Mouse (Mus musculus) embryonic facial prominence, embryonic 10.5 days (tissue): ENCODE results near the gene Secisbp2l. TPM values are rescaled to one million over a fixed set of nuclear protein-coding genes. Genes with fewer than 3 reads are reported as not detected.

Experiments used
- DNase-seq: peaks from one replicate; pipeline ENCODE4 v3.0.0-alpha.2; 2017; ENCODE audit warnings: low spot score
- H3K27ac ChIP-seq: fragments of 300-500 bp; sonication (generic); replicated peaks from 2 replicates; pipeline ENCODE4 v1.5.1; 2016; ENCODE audit warnings: mild to moderate bottlenecking
- H3K27me3 ChIP-seq: fragments of 300-500 bp; sonication (generic); replicated peaks from 2 replicates; pipeline ENCODE4 v1.6.1; 2016; ENCODE audit warnings: low read depth, mild to moderate bottlenecking; ENCODE audit not compliant: poor library complexity, severe bottlenecking
- H3K36me3 ChIP-seq: fragments of 300-500 bp; sonication (generic); replicated peaks from 2 replicates; pipeline ENCODE4 v1.6.1; 2016; ENCODE audit warnings: mild to moderate bottlenecking, moderate library complexity
- H3K4me1 ChIP-seq: fragments of 300-500 bp; sonication (generic); 2 replicates; pipeline ENCODE4 v1.6.1; 2016
- H3K4me3 ChIP-seq: fragments of 300-500 bp; sonication (generic); 2 replicates; pipeline ENCODE4 v1.5.1; 2016; ENCODE audit warnings: mild to moderate bottlenecking, moderate library complexity
- H3K9me3 ChIP-seq: fragments of 300-500 bp; sonication (generic); 2 replicates; pipeline ENCODE4 v1.6.1; 2016; ENCODE audit warnings: mild to moderate bottlenecking
- WGBS: fragments of 180-500 bp; shearing (Covaris S2); methylation state at CpG from one replicate; pipeline ENCODE4 v1.1.7; 2016; 5-methylcytosine and 5-hydroxymethylcytosine counted together
- polyA plus RNA-seq: library from polyadenylated mRNA; unstranded; fragments of >200 nt; fragmentation: Nextera tagmentation; extraction: Ambion mirVana; gene quantifications from 2 replicates; pipeline ENCODE4 v1.2.1, GENCODE M21; 2016

Gene Secisbp2l
- polyA plus RNA-seq: 15.5 and 17.3 TPM in 2 replicates

- WGBS: under 1% methylated on average over 28 of the region's 28 CpGs
- H3K9me3 ChIP-seq: no peaks in the 10 kb centered on the region
- peak; percentile 94 for DNase-seq
- H3K4me1 ChIP-seq: peaks cover 26% of the 10 kb centered on the region
- no peaks in the 10 kb centered on the region for H3K27me3 ChIP-seq
- peak within 1 kb of the TSS; percentile 92 for H3K27ac ChIP-seq
- peak within 1 kb of the TSS; percentile 93 for H3K4me3 ChIP-seq
- no peaks in the 10 kb centered on the region for H3K36me3 ChIP-seq
These were observed at the start of gene Secisbp2l for GRCm38 (mm10) chr2:125782719-125783109. Secisbp2l (minus strand) TSS chr2:125782870.

GRCm38 (mm10) chr2:125829924-125830323, 47.3 kb upstream of the Secisbp2l start:
- Histone ChIP-seq H3K4me1 (no peaks in the 10 kb centered on the region), H3K4me3 (no peak overlapping the region), H3K27me3 (no peaks in the 10 kb centered on the region), H3K36me3 (peaks cover 72% of the 10 kb centered on the region), H3K9me3 (no peaks in the 10 kb centered on the region), H3K27ac (no peak overlapping the region)
- no peak for DNase-seq
- WGBS: 97% methylated on average over 2 of the region's 2 CpGs

GRCm38 (mm10) chr2:125827898-125828297, 45.2 kb upstream of the Secisbp2l start:
- 89% methylated on average over 4 of the region's 4 CpGs for WGBS
- Histone ChIP-seq H3K4me1 (no peaks in the 10 kb centered on the region), H3K9me3 (no peaks in the 10 kb centered on the region), H3K27ac (no peak overlapping the region), H3K4me3 (no peak overlapping the region), H3K27me3 (no peaks in the 10 kb centered on the region), H3K36me3 (peaks cover 52% of the 10 kb centered on the region)
- DNase-seq: no peak

- 67% methylated on average over 4 of the region's 4 CpGs for WGBS
- no peak for DNase-seq
- Histone ChIP-seq H3K27ac (no peak overlapping the region), H3K36me3 (peaks cover 35% of the 10 kb centered on the region), H3K9me3 (no peaks in the 10 kb centered on the region), H3K4me3 (no peak overlapping the region), H3K4me1 (no peaks in the 10 kb centered on the region), H3K27me3 (no peaks in the 10 kb centered on the region)
These were observed 43.5 kb upstream of the Secisbp2l start for GRCm38 (mm10) chr2:125826201-125826600.

- Histone ChIP-seq H3K36me3 (no peaks in the 10 kb centered on the region), H3K4me1 (no peaks in the 10 kb centered on the region), H3K4me3 (no peak overlapping the region), H3K9me3 (no peaks in the 10 kb centered on the region), H3K27me3 (no peaks in the 10 kb centered on the region), H3K27ac (no peak overlapping the region)
- no peak for DNase-seq
- 86% methylated on average over 4 of the region's 4 CpGs for WGBS
These were observed 37.7 kb upstream of the Secisbp2l start for GRCm38 (mm10) chr2:125820397-125820796.

GRCm38 (mm10) chr2:125813972-125814595, 31.4 kb upstream of the Secisbp2l start:
- peaks cover 6% of the 10 kb centered on the region; the same call in 1 of the 2 replicates for H3K4me1 ChIP-seq
- 75% methylated on average over 9 of the region's 9 CpGs for WGBS
- H3K9me3 ChIP-seq: no peaks in the 10 kb centered on the region

GRCm38 (mm10) chr2:125811332-125811731, 28.7 kb upstream of the Secisbp2l start:
- no peaks in the 10 kb centered on the region for H3K27me3 ChIP-seq
- H3K4me1 ChIP-seq: peaks cover 6% of the 10 kb centered on the region; the same call in 1 of the 2 replicates
- DNase-seq: no peak
- no peaks in the 10 kb centered on the region for H3K36me3 ChIP-seq
- WGBS: 83% methylated on average over 2 of the region's 2 CpGs
- no peak overlapping the region for H3K27ac ChIP-seq
- peaks cover 1% of the 10 kb centered on the region; the same call in 1 of the 2 replicates for H3K9me3 ChIP-seq
- no peak overlapping the region for H3K4me3 ChIP-seq

More at GRCm38 (mm10) chr2:125813972-125814595, 31.4 kb upstream of the Secisbp2l start:
- Histone ChIP-seq H3K36me3 (no peaks in the 10 kb centered on the region), H3K27me3 (no peaks in the 10 kb centered on the region), H3K4me3 (no peak overlapping the region), H3K27ac (no peak overlapping the region)
- DNase-seq: no peak

GRCm38 (mm10) chr2:125809551-125809950, 26.9 kb upstream of the Secisbp2l start:
- Histone ChIP-seq H3K27ac (no peak overlapping the region), H3K27me3 (no peaks in the 10 kb centered on the region), H3K4me1 (peaks cover 6% of the 10 kb centered on the region; the same call in 1 of the 2 replicates), H3K9me3 (peaks cover 8% of the 10 kb centered on the region; the same call in 1 of the 2 replicates), H3K4me3 (no peak overlapping the region), H3K36me3 (no peaks in the 10 kb centered on the region)
- DNase-seq: peak; percentile 23
- WGBS: 46% methylated on average over 7 of the region's 7 CpGs

- H3K4me1 ChIP-seq: peaks cover 9% of the 10 kb centered on the region
- no peaks in the 10 kb centered on the region for H3K27me3 ChIP-seq
- 48% methylated on average over 1 of the region's 1 CpGs for WGBS
- H3K4me3 ChIP-seq: no peak overlapping the region
- no peaks in the 10 kb centered on the region for H3K36me3 ChIP-seq
- DNase-seq: no peak
- no peak overlapping the region for H3K27ac ChIP-seq
- peaks cover 8% of the 10 kb centered on the region; the same call in 1 of the 2 replicates for H3K9me3 ChIP-seq
These were observed 23.2 kb upstream of the Secisbp2l start for GRCm38 (mm10) chr2:125805826-125806225.

GRCm38 (mm10) chr2:125801947-125802346, 19.3 kb upstream of the Secisbp2l start:
- H3K9me3 ChIP-seq: peaks cover 8% of the 10 kb centered on the region; the same call in 1 of the 2 replicates

GRCm38 (mm10) chr2:125801038-125801437, 18.4 kb upstream of the Secisbp2l start:
- no peaks in the 10 kb centered on the region for H3K27me3 ChIP-seq
- H3K9me3 ChIP-seq: peaks cover 4% of the 10 kb centered on the region; the same call in 1 of the 2 replicates
- WGBS: 69% methylated on average over 8 of the region's 8 CpGs
- H3K4me3 ChIP-seq: no peak overlapping the region
- no peak overlapping the region for H3K27ac ChIP-seq
- H3K36me3 ChIP-seq: no peaks in the 10 kb centered on the region
- H3K4me1 ChIP-seq: peaks cover 4% of the 10 kb centered on the region; the same call in 1 of the 2 replicates
- no peak for DNase-seq

More at GRCm38 (mm10) chr2:125801947-125802346, 19.3 kb upstream of the Secisbp2l start:
- Histone ChIP-seq H3K27me3 (no peaks in the 10 kb centered on the region), H3K36me3 (no peaks in the 10 kb centered on the region), H3K4me1 (peaks cover 4% of the 10 kb centered on the region; the same call in 1 of the 2 replicates), H3K27ac (no peak overlapping the region), H3K4me3 (no peak overlapping the region)
- WGBS: 82% methylated on average over 4 of the region's 4 CpGs
- no peak for DNase-seq

GRCm38 (mm10) chr2:125800428-125800827, 17.8 kb upstream of the Secisbp2l start:
- peaks cover 4% of the 10 kb centered on the region; the same call in 1 of the 2 replicates for H3K4me1 ChIP-seq
- no peak overlapping the region for H3K27ac ChIP-seq
- 77% methylated on average over 4 of the region's 4 CpGs for WGBS
- H3K27me3 ChIP-seq: no peaks in the 10 kb centered on the region
- no peaks in the 10 kb centered on the region for H3K36me3 ChIP-seq
- DNase-seq: no peak
- no peak overlapping the region for H3K4me3 ChIP-seq
- H3K9me3 ChIP-seq: no peaks in the 10 kb centered on the region

- H3K4me3 ChIP-seq: no peak overlapping the region
- H3K4me1 ChIP-seq: peaks cover 4% of the 10 kb centered on the region; the same call in 1 of the 2 replicates
- DNase-seq: no peak
- H3K9me3 ChIP-seq: no peaks in the 10 kb centered on the region
- H3K27ac ChIP-seq: no peak overlapping the region
- no peaks in the 10 kb centered on the region for H3K27me3 ChIP-seq
- H3K36me3 ChIP-seq: no peaks in the 10 kb centered on the region
These were observed 15.2 kb upstream of the Secisbp2l start for GRCm38 (mm10) chr2:125797872-125798271.
